Mouse (Mus musculus): ENCODE measurements around the gene Syna.

DNA sequence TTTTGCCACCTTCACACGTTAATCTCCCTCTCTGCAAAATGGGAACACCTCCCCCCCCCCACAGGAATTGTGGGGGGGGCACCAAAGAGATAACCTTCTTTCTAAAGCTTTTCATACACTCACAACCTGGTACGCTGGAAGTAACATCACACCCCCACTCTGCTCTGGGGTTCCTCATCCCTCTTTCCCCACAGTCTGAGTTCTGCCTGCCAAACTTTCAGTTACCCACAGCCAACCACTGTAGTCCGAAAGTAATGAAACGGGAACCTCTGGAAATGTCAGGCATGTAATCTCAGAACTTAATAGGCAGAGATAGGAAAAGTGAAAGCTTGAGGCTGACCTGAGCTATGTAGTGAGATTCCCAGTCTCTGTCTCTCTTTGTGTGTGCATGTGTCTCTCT lies 7.5 kb upstream of the Syna start:
- TF ChIP-seq CTCF (IDR thresholded peaks at IDR 0.05; ENCODE audit: low read depth) (no peak), EP300 (optimal IDR thresholded peaks at IDR 0.05) (no peak)
